25 mouse cellular contexts compared by ENCODE assay signal in genomic region chr7:3284604-3285003, GRCm38 (mm10). TPM values are rescaled to one million over a fixed set of nuclear protein-coding genes. Genes with fewer than 3 reads are reported as not detected.
A peak's percentile ranks its signal among the peaks of the same experiment; 100 is the strongest.
DNase-seq lines count a peak whose midpoint lies in the region; ATAC-seq and TF ChIP-seq lines count a peak whose summit lies in the region.
"Had no signal": no experiment of that assay in that cellular context is flagged by ENCODE, and none has a peak within 500 bp of the region (broad histone marks: within the 10 kb centered on the region; RNA-seq: fewer than 3 reads in every experiment).

No protein-coding gene starts in this region.

- no peak for TF ChIP-seq CTCF in CH12.LX (conservative IDR thresholded peaks at IDR 0.05 in 1 of 2, IDR thresholded peaks at IDR 0.05 in 1 of 2; ENCODE audit: low read depth in 2 of 2, low read length in 2 of 2)
- no peak for TF ChIP-seq CTCF in ES-Bruce4 (IDR thresholded peaks at IDR 0.05; ENCODE audit: low read depth, low read length)

- 84% methylated on average over 10 of the region's 10 CpGs for WGBS in midbrain, embryonic 16.5 days

- peak; percentile 52 for DNase-seq in adrenal gland, adult 2 months
- no peak for DNase-seq in adrenal gland, postnatal 4 days (ENCODE audit: low spot score in 2 of 2)
- peak; percentile 45 to 52 for DNase-seq in adrenal gland, postnatal 36 days
- no peak for DNase-seq in adrenal gland, postnatal 10 days
- no peak for DNase-seq in CH12.LX (ENCODE audit: extremely low read depth)
- DNase-seq: B cell, adult 2 months; cerebellum, adult 11-12 months; cerebellum, adult 2 months; cerebellum, adult 9-10 months; cerebellum, postnatal 10 days; cerebellum, postnatal 25 days; forebrain, postnatal 0 days had no signal

- ATAC-seq in midbrain, embryonic 16.5 days = no peak
- ATAC-seq in CD4-positive, CD25-positive, alpha-beta regulatory T cell, adult 4 months = no peak
- ATAC-seq: activated CD4-positive, CD25-positive, alpha-beta regulatory T cell, adult 4 months; forebrain, embryonic 13.5 days; forebrain, embryonic 15.5 days; forebrain, postnatal 0 days; Patski had no signal

- in situ Hi-C loops in CH12.LX (cut with MboI; ENCODE audit: low pct_ligation_motif_present, low pct_unique_long_range_greater_than_20kb, low sequenced_read_pairs) = no loop called here

- H3K36me3 ChIP-seq in CH12.LX (replicated peaks in 1 of 2; ENCODE audit: control insufficient read depth in 1 of 2, insufficient read depth in 1 of 2, low read length in 1 of 2) (no peaks in the 10 kb centered on the region), ES-Bruce4 (ENCODE audit: control insufficient read depth, insufficient read depth, low read length, poor library complexity, severe bottlenecking) (no peaks in the 10 kb centered on the region)
- no peaks in the 10 kb centered on the region for H3K36me3 ChIP-seq in midbrain, embryonic 16.5 days (ENCODE audit: control insufficient read depth, insufficient read depth, low read length)
- H3K36me3 ChIP-seq: embryonic facial prominence, embryonic 10.5 days; embryonic facial prominence, embryonic 12.5 days; forebrain, embryonic 15.5 days; G1E had no signal

- no peak overlapping the region for H3K9ac ChIP-seq in CH12.LX (ENCODE audit: insufficient read depth, low read depth)
- no peak overlapping the region for H3K9ac ChIP-seq in ES-Bruce4 (ENCODE audit: low read depth, poor library complexity, severe bottlenecking)
- no peak overlapping the region for H3K9ac ChIP-seq in midbrain, embryonic 16.5 days (ENCODE audit: low read depth, low read length)
- H3K9ac ChIP-seq: embryonic facial prominence, embryonic 12.5 days; forebrain, embryonic 13.5 days; forebrain, embryonic 15.5 days; forebrain, postnatal 0 days had no signal

- no peak overlapping the region for H3K4me2 ChIP-seq in CH12.LX (ENCODE audit: insufficient read depth, low read depth, poor library complexity, severe bottlenecking)
- no peak overlapping the region for H3K4me2 ChIP-seq in midbrain, embryonic 16.5 days (ENCODE audit: low read length)
- H3K4me2 ChIP-seq: embryonic facial prominence, embryonic 12.5 days; forebrain, embryonic 13.5 days; forebrain, embryonic 15.5 days had no signal

- H3K27me3 ChIP-seq in CH12.LX (replicated peaks) = no peaks in the 10 kb centered on the region
- no peaks in the 10 kb centered on the region for H3K27me3 ChIP-seq in ES-Bruce4 (ENCODE audit: control insufficient read depth, insufficient read depth, low read length, poor library complexity, severe bottlenecking)
- H3K27me3 ChIP-seq in midbrain, embryonic 16.5 days (ENCODE audit: control insufficient read depth, insufficient read depth, low read depth, low read length) = no peaks in the 10 kb centered on the region
- H3K27me3 ChIP-seq: embryonic facial prominence, embryonic 12.5 days; forebrain, embryonic 13.5 days; forebrain, embryonic 15.5 days; Patski had no signal

- TF ChIP-seq EP300 in CH12.LX (IDR thresholded peaks at IDR 0.05; ENCODE audit: low read length) (no peak), ES-Bruce4 (IDR thresholded peaks at IDR 0.05; ENCODE audit: insufficient read depth, low read depth, low read length) (no peak)

- TF ChIP-seq RAD21 in CH12.LX (IDR thresholded peaks at IDR 0.05; ENCODE audit: low read depth, low read length) = no peak

- H3K9me3 ChIP-seq in CH12.LX (replicated peaks; ENCODE audit: low read length) = no peaks in the 10 kb centered on the region
- no peaks in the 10 kb centered on the region for H3K9me3 ChIP-seq in ES-Bruce4 (replicated peaks; ENCODE audit: control insufficient read depth, insufficient read depth, low read length, poor library complexity, severe bottlenecking)
- no peaks in the 10 kb centered on the region for H3K9me3 ChIP-seq in midbrain, embryonic 16.5 days (replicated peaks; ENCODE audit: control insufficient read depth, low read length, poor library complexity, severe bottlenecking)
- H3K9me3 ChIP-seq: embryonic facial prominence, embryonic 10.5 days; embryonic facial prominence, embryonic 12.5 days; forebrain, embryonic 13.5 days; forebrain, embryonic 15.5 days; G1E had no signal

- TF ChIP-seq POLR2A in CH12.LX (IDR thresholded peaks at IDR 0.05; ENCODE audit: low read depth, low read length) (no peak), ES-Bruce4 (IDR thresholded peaks at IDR 0.05; ENCODE audit: insufficient read depth, low read length) (no peak)

- H3K27ac ChIP-seq in CH12.LX (ENCODE audit: insufficient read depth, low read depth) = no peak overlapping the region
- H3K27ac ChIP-seq in ES-Bruce4 (ENCODE audit: insufficient read depth, low read length) = no peak overlapping the region
- no peak overlapping the region for H3K27ac ChIP-seq in midbrain, embryonic 16.5 days (ENCODE audit: low read length)
- H3K27ac ChIP-seq: embryonic facial prominence, embryonic 10.5 days; embryonic facial prominence, embryonic 12.5 days; forebrain, embryonic 13.5 days; forebrain, embryonic 15.5 days had no signal

- H3K4me1 ChIP-seq in CH12.LX (ENCODE audit: control insufficient read depth in 1 of 2, insufficient read depth in 2 of 2) (peaks cover 26 to 88% of the 10 kb centered on the region in 2 experiments), ES-Bruce4 (ENCODE audit: control insufficient read depth, insufficient read depth, low read length) (peaks cover 1% of the 10 kb centered on the region)
- 0 out of 2 replicates have a peak, but pooled peaks cover under 1% of the 10 kb centered on the region for H3K4me1 ChIP-seq in midbrain, embryonic 16.5 days (ENCODE audit: control insufficient read depth, insufficient read depth, low read length)

- no peaks in the 10 kb centered on the region for H3K79me2 ChIP-seq in CH12.LX (replicated peaks; ENCODE audit: control insufficient read depth, extremely low read depth, insufficient read depth, poor library complexity, severe bottlenecking)

- dilution Hi-C loops in CH12.LX (cut with MboI; ENCODE audit: extremely low pct_ligation_motif_present, extremely low pct_unique_long_range_greater_than_20kb, low sequenced_read_pairs) = no loop called here

- H3K4me3 ChIP-seq in CH12.LX (replicated peaks in 1 of 3; ENCODE audit: low read depth in 2 of 3, low read length in 2 of 3, poor library complexity in 1 of 3) = no peak overlapping the region
- peak overlapping the region; percentile 7; the same call in 1 of the 2 replicates for H3K4me3 ChIP-seq in ES-Bruce4 (ENCODE audit: low read depth, low read length)
- no peak overlapping the region for H3K4me3 ChIP-seq in midbrain, embryonic 16.5 days (ENCODE audit: low read depth, low read length)
- H3K4me3 ChIP-seq: embryonic facial prominence, embryonic 10.5 days; embryonic facial prominence, embryonic 12.5 days; forebrain, embryonic 13.5 days; forebrain, embryonic 15.5 days had no signal

RNA-seq across cellular contexts. Expression of gene Myadm, which starts 4.3 kb away (rescaled TPM):
- total RNA-seq in adrenal gland, adult 2 months (2021) = 10 to 100 TPM; 65.1 to 90.8 TPM
- 199 and 200 TPM in 2 replicates for polyA plus RNA-seq in adrenal gland, adult 2 months (2012; rRNA removed)
- total RNA-seq in adrenal gland, postnatal 4 days (2021) = 100 to 1,000 TPM in 1 of 2 experiments, 10 to 100 TPM in 1; 98.5 to 107 TPM
- 10 to 100 TPM; 67.8 to 81.2 TPM for total RNA-seq in adrenal gland, postnatal 36 days (2021)
- 100 to 1,000 TPM; 110 to 126 TPM for total RNA-seq in adrenal gland, postnatal 10 days (2021)
- total RNA-seq in CH12.LX (2012; rRNA removed) (3.7 and 4.4 TPM in 2 replicates), CH12.LX (2014; rRNA removed) (3.4 and 4.6 TPM in 2 replicates)
- polyA plus RNA-seq in CH12.LX (2012; ENCODE audit: insufficient read length, low read depth) (18.0 and 22.6 TPM in 2 replicates), ES-Bruce4 (2011; ENCODE audit: insufficient read depth, insufficient read length, low read depth, missing spikeins) (214 and 225 TPM in 2 replicates)
- polyA plus RNA-seq in midbrain, embryonic 16.5 days (2015; fragmentation: Nextera tagmentation; extraction: Ambion mirVana) = 32.7 and 36.4 TPM in 2 replicates
- 1 to 10 TPM; 7.5 to 7.8 TPM for polyA plus RNA-seq in CD4-positive, CD25-positive, alpha-beta regulatory T cell, adult 4 months (2017; shearing (Covaris generic))
- polyA plus RNA-seq: G1E had no signal

RNA-seq across cellular contexts. Expression of gene Prkcg, which starts 4.4 kb away (rescaled TPM):
- total RNA-seq in adrenal gland, adult 2 months (2021) = 1 to 10 TPM in 1 of 2 experiments, under 1 TPM in 1; 0.32 to 1.5 TPM
- 1.5 and 1.6 TPM in 2 replicates for polyA plus RNA-seq in adrenal gland, adult 2 months (2012; rRNA removed)
- 1 to 10 TPM; 2.1 to 2.5 TPM for total RNA-seq in adrenal gland, postnatal 4 days (2021)
- total RNA-seq in adrenal gland, postnatal 36 days (2021) = under 1 TPM; 0.56 to 0.89 TPM
- total RNA-seq in adrenal gland, postnatal 10 days (2021) = 1 to 10 TPM; 1.6 to 2.6 TPM
- total RNA-seq in CH12.LX (2012; rRNA removed) (0.17 and 0.25 TPM in 2 replicates), CH12.LX (2014; rRNA removed) (0.11 and 0.15 TPM in 2 replicates)
- polyA plus RNA-seq in CH12.LX (2012; ENCODE audit: insufficient read length, low read depth) (2.2 and 3.0 TPM in 2 replicates), ES-Bruce4 (2011; ENCODE audit: insufficient read depth, insufficient read length, low read depth, missing spikeins) (3.0 and 3.4 TPM in 2 replicates)
- polyA plus RNA-seq in midbrain, embryonic 16.5 days (2015; fragmentation: Nextera tagmentation; extraction: Ambion mirVana) = 3.3 and 3.8 TPM in 2 replicates
- not detected for polyA plus RNA-seq in CD4-positive, CD25-positive, alpha-beta regulatory T cell, adult 4 months (2017; shearing (Covaris generic))
- polyA plus RNA-seq: activated CD4-positive, CD25-positive, alpha-beta regulatory T cell, adult 4 months; G1E had no signal

RNA-seq across cellular contexts. Expression of gene Nlrp12, which starts 35.1 kb away (rescaled TPM):
- total RNA-seq in adrenal gland, adult 2 months (2021) = not detected
- 0.01 TPM in 1 of 2 replicates, not detected in the other for polyA plus RNA-seq in adrenal gland, adult 2 months (2012; rRNA removed)
- under 1 TPM; 0.08 to 0.23 TPM for total RNA-seq in adrenal gland, postnatal 4 days (2021)
- under 1 TPM in 1 of 2 experiments, not detected in 1; 0.07 TPM for total RNA-seq in adrenal gland, postnatal 36 days (2021)
- total RNA-seq in adrenal gland, postnatal 10 days (2021) = 1 to 10 TPM in 1 of 2 experiments, under 1 TPM in 1; 0.15 to 1.0 TPM
- total RNA-seq in CH12.LX (2012; rRNA removed) = not detected in 2 replicates
- not detected in 2 replicates for total RNA-seq in CH12.LX (2014; rRNA removed)
- polyA plus RNA-seq in CH12.LX (2012; ENCODE audit: insufficient read length, low read depth) = not detected in 2 replicates
- polyA plus RNA-seq in ES-Bruce4 (2011; ENCODE audit: insufficient read depth, insufficient read length, low read depth, missing spikeins) = 0.20 TPM in 1 of 2 replicates, not detected in the other
- polyA plus RNA-seq in midbrain, embryonic 16.5 days (2015; fragmentation: Nextera tagmentation; extraction: Ambion mirVana) = 0.10 TPM in 1 of 2 replicates, not detected in the other
- not detected for polyA plus RNA-seq in CD4-positive, CD25-positive, alpha-beta regulatory T cell, adult 4 months (2017; shearing (Covaris generic))
- total RNA-seq: forebrain, postnatal 0 days; gastrocnemius, adult 18-20 months; gastrocnemius, adult 8-10 months had no signal
- polyA plus RNA-seq: cerebellum, adult 2 months; forebrain, embryonic 11.5 days; forebrain, embryonic 13.5 days; forebrain, embryonic 15.5 days; G1E; Patski had no signal

RNA-seq across cellular contexts. Expression of gene Cacng7, which starts 48.2 kb away (rescaled TPM):
- 10 to 100 TPM in 1 of 2 experiments, 1 to 10 TPM in 1; 9.1 to 14.2 TPM for total RNA-seq in adrenal gland, adult 2 months (2021)
- 11.4 and 14.8 TPM in 2 replicates for polyA plus RNA-seq in adrenal gland, adult 2 months (2012; rRNA removed)
- 10 to 100 TPM; 17.7 to 20.9 TPM for total RNA-seq in adrenal gland, postnatal 4 days (2021)
- 1 to 10 TPM; 7.0 to 8.0 TPM for total RNA-seq in adrenal gland, postnatal 36 days (2021)
- 1 to 10 TPM; 8.8 to 9.4 TPM for total RNA-seq in adrenal gland, postnatal 10 days (2021)
- total RNA-seq in CH12.LX (2012; rRNA removed) (0.21 TPM in 2 replicates), CH12.LX (2014; rRNA removed) (0.26 and 0.28 TPM in 2 replicates)
- polyA plus RNA-seq in CH12.LX (2012; ENCODE audit: insufficient read length, low read depth) (2.4 and 2.8 TPM in 2 replicates), ES-Bruce4 (2011; ENCODE audit: insufficient read depth, insufficient read length, low read depth, missing spikeins) (57.6 and 60.5 TPM in 2 replicates)
- 2.6 and 3.0 TPM in 2 replicates for polyA plus RNA-seq in midbrain, embryonic 16.5 days (2015; fragmentation: Nextera tagmentation; extraction: Ambion mirVana)
- not detected for polyA plus RNA-seq in CD4-positive, CD25-positive, alpha-beta regulatory T cell, adult 4 months (2017; shearing (Covaris generic))
- polyA plus RNA-seq: activated CD4-positive, CD25-positive, alpha-beta regulatory T cell, adult 4 months; G1E had no signal

Comparison
In these comparisons a context has a peak if more than half of its experiments do, and no peak if none do; other contexts are left out.
1. DNase-seq: peak in adrenal gland, adult 2 months (single experiment) and adrenal gland, postnatal 36 days (2 of 2); none in adrenal gland, postnatal 4 days (0 of 2), adrenal gland, postnatal 10 days (single experiment) and CH12.LX (single experiment).
2. RNA of gene Myadm, which starts 4.3 kb away (total RNA-seq): 110 to 126 TPM in adrenal gland, postnatal 10 days, 98.5 to 107 TPM in adrenal gland, postnatal 4 days, 65.1 to 90.8 TPM in adrenal gland, adult 2 months and 67.8 to 81.2 TPM in adrenal gland, postnatal 36 days; 3.4 to 4.6 TPM in CH12.LX; every median in the first group is over 10 times any median in the second.